Comparison of ENCODE assay signal across 13 mouse cellular contexts in genomic region chr2:169057831-169058230, GRCm38 (mm10).
DNase-seq lines count a peak whose midpoint lies in the region; ATAC-seq and TF ChIP-seq lines count a peak whose summit lies in the region.
"Had no signal": no experiment of that assay in that cellular context is flagged by ENCODE, and none has a peak within 500 bp of the region (broad histone marks: within the 10 kb centered on the region; RNA-seq: fewer than 3 reads in every experiment).

No protein-coding gene starts in this region.

- H3K27ac ChIP-seq in kidney, postnatal 0 days = no peak overlapping the region
- no peak overlapping the region for H3K27ac ChIP-seq in testis, adult 2 months (ENCODE audit: control insufficient read depth, insufficient read depth, low read depth, low read length)
- H3K27ac ChIP-seq in MEL (ENCODE audit: control insufficient read depth, low read depth, low read length) = no peak overlapping the region
- no peak overlapping the region for H3K27ac ChIP-seq in stomach, postnatal 0 days (replicated peaks)
- H3K27ac ChIP-seq: hindbrain, embryonic 15.5 days; limb, embryonic 15.5 days had no signal

- no peaks in the 10 kb centered on the region for H3K27me3 ChIP-seq in kidney, postnatal 0 days (ENCODE audit: insufficient read depth, low read length)
- H3K27me3 ChIP-seq in testis, adult 2 months (ENCODE audit: control insufficient read depth, insufficient read depth, low read length) = no peaks in the 10 kb centered on the region
- H3K27me3 ChIP-seq in MEL (ENCODE audit: control insufficient read depth in 1 of 2, insufficient read depth in 2 of 2, low read length in 2 of 2) = no peaks in the 10 kb centered on the region
- no peaks in the 10 kb centered on the region for H3K27me3 ChIP-seq in stomach, postnatal 0 days (ENCODE audit: control insufficient read depth, insufficient read depth, low read length)
- H3K27me3 ChIP-seq: hindbrain, embryonic 15.5 days; limb, embryonic 15.5 days had no signal

- no peak for TF ChIP-seq EP300 in MEL (IDR thresholded peaks at IDR 0.05; ENCODE audit: low read depth in 1 of 2, low read length in 2 of 2)
- TF ChIP-seq EP300 in stomach, postnatal 0 days (optimal IDR thresholded peaks at IDR 0.05) = no peak

- ATAC-seq in kidney, postnatal 0 days (replicated peaks; ENCODE audit: low FRiP score, low read depth) = no peak
- ATAC-seq in stomach, postnatal 0 days (ENCODE audit: low FRiP score, low TSS enrichment) = no peak
- ATAC-seq in megakaryocyte-erythroid progenitor cell, adult 5-6 weeks (replicated peaks; ENCODE audit: low FRiP score, low TSS enrichment, poor library complexity, severe bottlenecking) = no peak
- ATAC-seq: forebrain, embryonic 16.5 days had no signal

- H3K79me2 ChIP-seq in MEL (ENCODE audit: control insufficient read depth, insufficient read depth, low read length, poor library complexity) = no peaks in the 10 kb centered on the region

- TF ChIP-seq CTCF in kidney, postnatal 0 days (IDR thresholded peaks at IDR 0.05; ENCODE audit: low read depth) = peak; percentile 45
- peak; percentile 70; the same call in 1 of the 2 replicates for TF ChIP-seq CTCF in testis, adult 2 months (IDR thresholded peaks at IDR 0.05; ENCODE audit: control insufficient read depth, insufficient read depth, insufficient replicate concordance, low read depth, low read length)
- TF ChIP-seq CTCF in MEL (IDR thresholded peaks at IDR 0.05 in 2 of 3, conservative IDR thresholded peaks at IDR 0.05 in 1 of 3; ENCODE audit: control insufficient read depth in 1 of 3, insufficient read depth in 1 of 3, low read depth in 2 of 3, low read length in 3 of 3, poor library complexity in 1 of 3, severe bottlenecking in 1 of 3) = peak; percentile 25 to 54 (median 29); a peak in 5 of 6 replicates
- peak; percentile 54 for TF ChIP-seq CTCF in stomach, postnatal 0 days (IDR thresholded peaks at IDR 0.05; ENCODE audit: low read depth)

- TF ChIP-seq RAD21 in MEL (IDR thresholded peaks at IDR 0.05; ENCODE audit: low read depth, low read length) = peak; percentile 15

- 0 out of 2 replicates have a peak, but pooled peaks cover 4% of the 10 kb centered on the region for H3K4me1 ChIP-seq in kidney, postnatal 0 days (replicated peaks; ENCODE audit: insufficient read depth, low read length)
- H3K4me1 ChIP-seq in testis, adult 2 months (ENCODE audit: control insufficient read depth, insufficient read depth, low read length) = 0 out of 2 replicates have a peak, but pooled peaks cover 2% of the 10 kb centered on the region
- H3K4me1 ChIP-seq in MEL (ENCODE audit: control insufficient read depth in 1 of 2, insufficient read depth in 2 of 2, low read length in 2 of 2) = no peaks in the 10 kb centered on the region
- H3K4me1 ChIP-seq in stomach, postnatal 0 days (replicated peaks; ENCODE audit: control insufficient read depth, insufficient read depth) = no peaks in the 10 kb centered on the region

- TF ChIP-seq POLR2A in testis, adult 2 months (IDR thresholded peaks at IDR 0.05; ENCODE audit: control insufficient read depth, low read depth, low read length) = no peak
- TF ChIP-seq POLR2A in MEL (IDR thresholded peaks at IDR 0.05; ENCODE audit: control insufficient read depth in 1 of 2, insufficient read depth in 1 of 2, low read depth in 1 of 2, low read length in 2 of 2, poor library complexity in 1 of 2) = no peak

- H3K4me3 ChIP-seq in kidney, postnatal 0 days (replicated peaks; ENCODE audit: low read depth, low read length) = no peak overlapping the region
- H3K4me3 ChIP-seq in testis, adult 2 months (ENCODE audit: control insufficient read depth, low read depth, low read length) = no peak overlapping the region
- H3K4me3 ChIP-seq in MEL (ENCODE audit: control insufficient read depth in 1 of 2, insufficient read depth in 1 of 2, low read depth in 2 of 2, low read length in 2 of 2) = no peak overlapping the region
- H3K4me3 ChIP-seq in stomach, postnatal 0 days (ENCODE audit: low read depth, low read length) = no peak overlapping the region
- H3K4me3 ChIP-seq: hindbrain, embryonic 15.5 days; limb, embryonic 15.5 days had no signal

- H3K9me3 ChIP-seq in kidney, postnatal 0 days (replicated peaks; ENCODE audit: low read length) = no peaks in the 10 kb centered on the region
- H3K9me3 ChIP-seq in MEL (replicated peaks; ENCODE audit: insufficient read depth, low read length) = no peaks in the 10 kb centered on the region
- H3K9me3 ChIP-seq in stomach, postnatal 0 days (ENCODE audit: control insufficient read depth, low read length) = no peaks in the 10 kb centered on the region
- H3K9me3 ChIP-seq: hindbrain, embryonic 15.5 days; limb, embryonic 15.5 days had no signal

- WGBS in kidney, postnatal 0 days = 85% methylated on average over 5 of the region's 5 CpGs
- WGBS in stomach, postnatal 0 days = 71% methylated on average over 5 of the region's 5 CpGs

- no peaks in the 10 kb centered on the region for H3K36me3 ChIP-seq in kidney, postnatal 0 days (ENCODE audit: insufficient read depth, low read length)
- no peaks in the 10 kb centered on the region for H3K36me3 ChIP-seq in testis, adult 2 months (ENCODE audit: control insufficient read depth, insufficient read depth, low read length)
- H3K36me3 ChIP-seq in MEL (ENCODE audit: control insufficient read depth in 1 of 2, insufficient read depth in 2 of 2, low read length in 2 of 2) = no peaks in the 10 kb centered on the region
- no peaks in the 10 kb centered on the region for H3K36me3 ChIP-seq in stomach, postnatal 0 days (ENCODE audit: control insufficient read depth, insufficient read depth, low read length)
- H3K36me3 ChIP-seq: hindbrain, embryonic 15.5 days; limb, embryonic 15.5 days had no signal

- H3K9ac ChIP-seq in kidney, postnatal 0 days (ENCODE audit: low read depth, low read length) = no peak overlapping the region
- no peak overlapping the region for H3K9ac ChIP-seq in MEL (ENCODE audit: control insufficient read depth, low read depth, low read length, poor library complexity, severe bottlenecking)
- H3K9ac ChIP-seq in stomach, postnatal 0 days (ENCODE audit: low read length) = no peak overlapping the region
- H3K9ac ChIP-seq: hindbrain, embryonic 15.5 days; limb, embryonic 15.5 days had no signal

- H3K4me2 ChIP-seq in kidney, postnatal 0 days (ENCODE audit: low read length) = no peak overlapping the region
- H3K4me2 ChIP-seq in stomach, postnatal 0 days (replicated peaks; ENCODE audit: low read depth) = no peak overlapping the region
- H3K4me2 ChIP-seq: hindbrain, embryonic 15.5 days; limb, embryonic 15.5 days had no signal

- no peak for DNase-seq in kidney, postnatal 0 days (ENCODE audit: low spot score)
- DNase-seq in kidney, adult 11 months = no peak
- DNase-seq in testis, postnatal 14 days (ENCODE audit: low spot score) = no peak
- peak; percentile 7 for DNase-seq in MEL (ENCODE audit: low read depth, low spot score)
- DNase-seq in stomach, postnatal 0 days (ENCODE audit: low spot score) = no peak
- DNase-seq: adrenal gland, postnatal 36 days; cerebellum, adult 11 months; gastrocnemius, postnatal 36 days had no signal

TF ChIP-seq in MEL, 35 proteins besides CTCF, POLR2A, EP300 and RAD21:
- no peak for TF ChIP-seq HCFC1 (IDR thresholded peaks at IDR 0.05; ENCODE audit: low read depth, low read length)
- no peak for TF ChIP-seq GATA1 (IDR thresholded peaks at IDR 0.05; ENCODE audit: low read depth, low read length)
- TF ChIP-seq KAT2A (conservative IDR thresholded peaks at IDR 0.05; ENCODE audit: low read depth, low read length) = no peak
- no peak for TF ChIP-seq BHLHE40 (IDR thresholded peaks at IDR 0.05; ENCODE audit: borderline replicate concordance, low read depth, low read length)
- TF ChIP-seq CHD2 (IDR thresholded peaks at IDR 0.05; ENCODE audit: low read length) = no peak
- TF ChIP-seq UBTF (IDR thresholded peaks at IDR 0.05; ENCODE audit: borderline replicate concordance, insufficient read depth, low read depth, low read length) = no peak
- TF ChIP-seq SIN3A (IDR thresholded peaks at IDR 0.05; ENCODE audit: low read length) = no peak
- no peak for TF ChIP-seq ELF1 (IDR thresholded peaks at IDR 0.05; ENCODE audit: low read depth, low read length)
- TF ChIP-seq USF2 (IDR thresholded peaks at IDR 0.05; ENCODE audit: borderline replicate concordance in 1 of 2, insufficient read depth in 1 of 2, low read depth in 1 of 2, low read length in 2 of 2) = no peak
